Mouse (Mus musculus) ES-E14 (cell line): Measurements from ENCODE around the gene Spindoc.

ENCODE experiments used
- CHD2 ChIP-seq: IDR thresholded peaks from 2 replicates; pipeline ENCODE4 v1.6.1; 2014; ENCODE audit warnings: mild to moderate bottlenecking, low read depth, low read length, inconsistent platforms
- HCFC1 ChIP-seq: IDR thresholded peaks from 2 replicates; pipeline ENCODE4 v1.6.1; 2012; ENCODE audit warnings: low read length, inconsistent platforms, borderline replicate concordance; ENCODE audit not compliant: insufficient read depth
- MAFK ChIP-seq: IDR thresholded peaks from 2 replicates; pipeline ENCODE4 v1.6.1; 2014; ENCODE audit warnings: mild to moderate bottlenecking, low read depth, low read length, inconsistent platforms; ENCODE audit not compliant: insufficient read depth
- ZC3H11A ChIP-seq: IDR thresholded peaks from 2 replicates; pipeline ENCODE4 v1.6.1; 2012; ENCODE audit warnings: low read depth, mild to moderate bottlenecking, inconsistent platforms, low read length, borderline replicate concordance
- ZNF384 ChIP-seq: IDR thresholded peaks from 2 replicates; pipeline ENCODE4 v1.6.1; 2012; ENCODE audit warnings: low read depth, low read length, inconsistent platforms

DNA sequence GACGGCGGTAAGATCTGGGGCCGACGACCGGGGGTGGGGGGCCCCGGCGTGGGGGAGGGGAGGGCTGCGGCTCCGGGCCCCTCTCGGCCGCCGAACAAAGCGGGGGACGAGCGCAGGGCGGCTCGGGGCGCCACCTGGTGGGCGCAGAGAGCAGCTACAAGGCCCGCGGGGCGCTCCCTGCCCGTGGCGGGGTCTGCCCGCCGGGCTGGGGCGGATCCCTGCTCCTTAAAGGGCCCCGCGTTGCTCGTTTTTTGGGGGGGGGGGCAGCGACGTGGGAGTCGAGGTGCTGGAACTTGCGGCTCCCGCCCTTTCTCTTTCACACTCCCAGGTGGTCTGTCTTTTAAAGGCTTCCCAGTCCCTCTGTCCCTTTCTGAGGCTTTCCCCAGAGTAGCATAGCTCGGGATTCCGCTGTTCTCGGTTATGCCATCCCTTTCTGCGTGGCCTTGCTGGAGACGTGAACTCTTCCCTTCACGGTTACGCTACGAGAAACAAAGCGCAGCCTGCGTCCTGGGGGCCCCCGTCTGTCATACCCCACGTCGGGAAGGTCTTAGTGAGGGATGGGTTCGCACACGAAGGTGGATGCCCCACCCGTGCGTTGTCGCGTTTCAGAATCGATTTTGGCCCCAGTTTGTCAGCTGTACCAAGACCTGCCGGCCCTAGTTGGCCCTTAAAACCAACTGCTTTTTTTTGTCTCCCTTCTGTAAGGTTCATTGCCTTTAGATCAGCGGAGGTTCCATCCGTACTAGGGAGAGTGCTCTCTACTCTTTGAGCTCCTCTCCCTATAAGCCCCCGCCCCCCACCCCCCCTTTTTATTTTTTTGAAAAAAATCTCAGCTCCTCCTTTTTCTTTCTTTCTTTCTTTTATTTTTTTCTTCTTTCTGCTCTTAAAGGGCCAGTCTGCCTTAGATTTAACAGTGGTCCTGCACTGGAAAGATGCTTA is 35.4 kb upstream of the Spindoc start:
- TF ChIP-seq MAFK (no peak), CHD2 (no peak), ZC3H11A (peak; percentile 10; the same call in 1 of the 2 replicates), ZNF384 (no peak), HCFC1 (no peak)
